In genomic region chr14:25499526-25499925, GRCm38 (mm10) we compare ENCODE assay signal across 18 mouse cellular contexts. TPM values are rescaled to one million over a fixed set of nuclear protein-coding genes. Genes with fewer than 3 reads are reported as not detected.
DNase-seq lines count a peak whose midpoint lies in the region; ATAC-seq and TF ChIP-seq lines count a peak whose summit lies in the region.
"Had no signal": no experiment of that assay in that cellular context is flagged by ENCODE, and none has a peak within 500 bp of the region (broad histone marks: within the 10 kb centered on the region; RNA-seq: fewer than 3 reads in every experiment).

No protein-coding gene starts in this region.

- H3K9ac ChIP-seq in kidney, embryonic 14.5 days (ENCODE audit: low read depth, low read length): no peak overlapping the region
- H3K9ac ChIP-seq: forebrain, postnatal 0 days; liver, embryonic 15.5 days had no signal

- ATAC-seq in kidney, embryonic 14.5 days (ENCODE audit: low FRiP score, low TSS enrichment): no peak
- ATAC-seq: forebrain, postnatal 0 days; intestine, embryonic 16.5 days; lung, postnatal 0 days had no signal

- peak overlapping the region; percentile 96 for H3K27ac ChIP-seq in gastrocnemius, adult 2 months
- H3K27ac ChIP-seq in kidney, adult 2 months (ENCODE audit: insufficient read depth, low read depth, low read length): 0 out of 2 replicates have a peak overlapping the region, but pooled peaks have one; percentile 11
- no peak overlapping the region for H3K27ac ChIP-seq in kidney, embryonic 14.5 days (ENCODE audit: low read depth, low read length)
- H3K27ac ChIP-seq: heart, adult 2 months; liver, embryonic 15.5 days had no signal

- no peak for TF ChIP-seq CTCF in gastrocnemius, adult 2 months (IDR thresholded peaks at IDR 0.05)
- no peak for TF ChIP-seq CTCF in kidney, adult 2 months (conservative IDR thresholded peaks at IDR 0.05; ENCODE audit: insufficient read depth, insufficient read length, low read depth, low read length)

- H3K4me1 ChIP-seq in kidney, adult 2 months (ENCODE audit: control insufficient read depth, insufficient read depth, low read length): peaks cover 61% of the 10 kb centered on the region
- peaks cover 60% of the 10 kb centered on the region for H3K4me1 ChIP-seq in kidney, embryonic 14.5 days (ENCODE audit: control insufficient read depth, insufficient read depth, low read length)

- H3K36me3 ChIP-seq in kidney, adult 2 months (ENCODE audit: control insufficient read depth, insufficient read depth, low read length): no peaks in the 10 kb centered on the region; the same call in 1 of the 2 replicates
- peaks cover 16% of the 10 kb centered on the region for H3K36me3 ChIP-seq in kidney, embryonic 14.5 days (ENCODE audit: control insufficient read depth, insufficient read depth, low read length)

- H3K4me2 ChIP-seq in kidney, embryonic 14.5 days (replicated peaks; ENCODE audit: low read depth, low read length): no peak overlapping the region
- H3K4me2 ChIP-seq: liver, embryonic 15.5 days had no signal

- 28% methylated on average over 3 of the region's 3 CpGs for WGBS in kidney, adult 2 months
- WGBS in kidney, embryonic 14.5 days: 51% methylated on average over 3 of the region's 3 CpGs

- intact Hi-C loops in gastrocnemius, adult 2 months (cut with DNase I): no loop called here
- intact Hi-C loops in left cerebral cortex, postnatal 36 days (cut with DNase I): loop anchor here (5.0 kb wide), 1 partner anchor 37 kb away; no protein-coding TSS in a partner anchor

- DNase-seq in gastrocnemius, adult 2 months: no peak
- DNase-seq in gastrocnemius, adult 8-10 months (ENCODE audit: low spot score in 2 of 2): no peak
- no peak for DNase-seq in kidney, adult 2 months
- DNase-seq in spleen, postnatal 36 days (ENCODE audit: low spot score in 2 of 2): peak; percentile 72
- no peak for DNase-seq in spleen, postnatal 4 days (ENCODE audit: low spot score in 2 of 2)
- no peak for DNase-seq in left cerebral cortex, postnatal 36 days (ENCODE audit: low spot score in 2 of 2)
- DNase-seq: adrenal gland, postnatal 10 days; cerebellum, adult 11-12 months; cerebellum, postnatal 25 days; forebrain, postnatal 0 days; heart, adult 2 months; heart, postnatal 36 days; thymus, postnatal 36 days had no signal

- H3K27me3 ChIP-seq in kidney, adult 2 months (replicated peaks; ENCODE audit: control insufficient read depth, insufficient read depth, low read length): no peaks in the 10 kb centered on the region
- no peaks in the 10 kb centered on the region for H3K27me3 ChIP-seq in kidney, embryonic 14.5 days (ENCODE audit: control insufficient read depth, insufficient read depth, low read length)
- H3K27me3 ChIP-seq: liver, embryonic 15.5 days; megakaryocyte, embryonic 14.5 days had no signal

- no peak for TF ChIP-seq POLR2A in kidney, adult 2 months (IDR thresholded peaks at IDR 0.05; ENCODE audit: low read depth, low read length)

- no peak overlapping the region for H3K4me3 ChIP-seq in gastrocnemius, adult 2 months
- no peak overlapping the region for H3K4me3 ChIP-seq in kidney, adult 2 months (ENCODE audit: insufficient read depth, low read depth, low read length)
- no peak overlapping the region for H3K4me3 ChIP-seq in kidney, embryonic 14.5 days (ENCODE audit: low read length)
- H3K4me3 ChIP-seq: heart, adult 2 months; liver, embryonic 15.5 days; megakaryocyte, embryonic 14.5 days had no signal

- H3K9me3 ChIP-seq in kidney, embryonic 14.5 days (ENCODE audit: control insufficient read depth, low read length): no peaks in the 10 kb centered on the region
- H3K9me3 ChIP-seq: liver, embryonic 15.5 days; megakaryocyte, embryonic 14.5 days had no signal

RNA-seq across cellular contexts. Expression of gene Zmiz1, which starts 40.5 kb away (rescaled TPM):
- total RNA-seq in gastrocnemius, adult 2 months (2021): 10 to 100 TPM; 27.4 to 34.5 TPM
- total RNA-seq in gastrocnemius, adult 8-10 months (2022): 10 to 100 TPM; 18.5 to 28.7 (median 21.8) TPM
- 37.8 and 42.6 TPM in 2 replicates for polyA plus RNA-seq in kidney, adult 2 months (2012; rRNA removed)
- 43.3 and 57.3 TPM in 2 replicates for polyA plus RNA-seq in kidney, embryonic 14.5 days (2014; fragmentation: Nextera tagmentation; extraction: Ambion mirVana)
- total RNA-seq in left cerebral cortex, postnatal 36 days (2021): 100 to 1,000 TPM in 1 of 2 experiments, 10 to 100 TPM in 1; 83.9 to 111 TPM

Comparison
In these comparisons a context has a peak if more than half of its experiments do, and no peak if none do; other contexts are left out.
1. DNase-seq: peak in spleen, postnatal 36 days (2 of 2); none in gastrocnemius, adult 2 months (single experiment), gastrocnemius, adult 8-10 months (0 of 2), kidney, adult 2 months (single experiment), spleen, postnatal 4 days (0 of 2) and left cerebral cortex, postnatal 36 days (0 of 2).